Mouse (Mus musculus) heart, adult 2 months (tissue): Measurements from ENCODE around the gene Spg21.

Experiments used
- CTCF ChIP-seq: fragments of 200-600 bp; IDR thresholded peaks from 2 replicates; pipeline ENCODE4 v1.8.1; 2022; ENCODE audit warnings: antibody characterized with exemption, mild to moderate bottlenecking, moderate library complexity
- POLR2A ChIP-seq: fragments of 200-500 bp; IDR thresholded peaks from 2 replicates; pipeline ENCODE4 v1.6.1; 2011; ENCODE audit warnings: mild to moderate bottlenecking, low read depth, low read length, control low read depth; ENCODE audit not compliant: insufficient read depth

DNA sequence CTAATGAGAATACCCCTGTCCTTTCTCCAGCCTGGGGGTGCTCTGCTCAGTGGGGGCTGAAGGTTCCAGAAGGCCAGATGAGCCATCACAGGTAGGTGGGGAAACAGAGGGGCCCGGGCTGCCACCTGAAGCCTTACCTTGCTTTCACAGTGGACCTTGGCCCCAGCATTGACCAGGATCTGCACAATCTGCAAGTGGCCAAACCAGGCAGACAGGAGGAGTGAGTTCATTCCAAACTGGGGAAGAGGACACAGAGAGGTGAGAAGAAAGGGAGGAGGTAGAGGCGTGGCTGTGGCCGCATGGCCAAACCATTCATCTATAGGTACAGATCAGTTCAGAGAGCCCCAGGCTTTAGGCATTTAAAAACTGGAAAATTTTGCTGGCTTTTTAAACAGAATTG is 51.8 kb downstream of the Spg21 start:
- TF ChIP-seq CTCF (no peak), POLR2A (no peak)
